Mouse (Mus musculus) stomach, postnatal 0 days (tissue): Measurements from ENCODE around the gene Xpo4.
"Not testable (repeated sequence)": the region's sequence is repeated elsewhere in the genome, so short reads cannot be mapped to it uniquely, and the experiment has no call there.

Experiments used
- CTCF ChIP-seq: IDR thresholded peaks from 2 replicates; pipeline ENCODE4 v1.5.1; 2016; ENCODE audit warnings: antibody characterized with exemption, low read depth, mild to moderate bottlenecking, moderate library complexity
- EP300 ChIP-seq: optimal IDR thresholded peaks from 2 replicates; pipeline ENCODE3; 2016; ENCODE audit warnings: antibody characterized with exemption

DNA sequence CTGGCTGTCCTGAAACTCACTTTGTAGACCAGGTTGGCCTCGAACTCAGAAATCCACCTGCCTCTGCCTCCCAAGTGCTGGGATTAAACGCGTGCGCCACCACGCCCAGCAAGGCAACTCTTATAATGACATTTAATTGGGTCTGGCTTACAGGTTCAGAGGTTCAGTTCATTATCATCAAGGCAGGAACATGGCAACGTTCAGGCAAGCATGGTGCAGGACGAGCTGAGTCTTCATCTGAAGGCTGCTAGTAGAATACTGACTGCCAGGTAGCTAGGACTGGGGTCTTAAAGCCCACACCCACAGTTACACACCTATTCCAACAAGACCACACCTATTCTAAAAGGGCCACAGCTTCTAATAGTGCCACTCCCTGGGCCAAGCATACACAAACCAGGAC, 22.8 kb upstream of the Xpo4 start:
- not testable (repeated sequence) for TF ChIP-seq CTCF, EP300
